Mouse (Mus musculus) c-Kit-positive CD71-positive TER-119-negative erythroid progenitor cells, embryonic 14.5 days (primary cell): Measurements from ENCODE around the gene Gm379.

Experiments used
- DNase-seq: peaks from one replicate; pipeline ENCODE4 v3.0.0-alpha.2; 2013; ENCODE audit warnings: low read depth

Gene Gm379

GRCm38 (mm10) chrX:108664885-108665284 is at the start of gene Gm379:
Gene Gm379 (minus strand): TSS chrX:108664891.
- no peak for DNase-seq

GRCm38 (mm10) chrX:108704312-108704711 is 39.6 kb upstream of the Gm379 start:
- DNase-seq: no peak

GRCm38 (mm10) chrX:108668868-108669267 is 4.2 kb upstream of the Gm379 start:
- DNase-seq: no peak

GRCm38 (mm10) chrX:108621991-108622390 is 42.7 kb downstream of the Gm379 start:
- DNase-seq: no peak

GRCm38 (mm10) chrX:108620886-108621285 is 43.8 kb downstream of the Gm379 start:
- DNase-seq: no peak
